Mouse (Mus musculus): Measurements from ENCODE around the gene I830077J02Rik.

Gene I830077J02Rik

GRCm38 (mm10) chr3:105892572-105893495, 39.6 kb downstream of the I830077J02Rik start:
- no peak for DNase-seq

- DNase-seq: no peak
Measured at GRCm38 (mm10) chr3:105891760-105892571, 40.5 kb downstream of the I830077J02Rik start.

GRCm38 (mm10) chr3:105891141-105891540, 41.3 kb downstream of the I830077J02Rik start:
- no peak for DNase-seq

DNA sequence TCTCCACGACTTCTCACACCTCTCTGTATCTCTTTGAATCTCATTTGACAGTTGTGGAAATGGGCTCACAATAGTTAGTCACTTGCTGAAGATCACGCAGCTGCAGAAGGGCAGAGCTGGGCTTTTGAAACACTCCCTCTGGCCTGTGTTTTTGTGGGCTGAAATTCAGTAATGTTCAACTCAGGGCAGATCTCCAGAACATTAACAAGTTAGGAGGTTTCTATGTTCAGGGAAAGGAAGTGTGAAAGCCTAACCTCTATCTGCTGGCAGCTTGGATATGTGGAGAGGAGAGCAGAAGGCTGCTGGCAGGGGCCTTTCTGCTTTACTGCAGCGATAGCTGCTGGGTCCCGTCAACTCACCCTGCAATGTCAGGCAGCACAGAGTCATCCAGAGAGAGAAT, 42.2 kb downstream of the I830077J02Rik start:
- DNase-seq: no peak

- DNase-seq: no peak
Measured at GRCm38 (mm10) chr3:105888961-105889360, 43.5 kb downstream of the I830077J02Rik start.

GRCm38 (mm10) chr3:105883111-105883510, 49.4 kb downstream of the I830077J02Rik start:
- DNase-seq: no peak

GRCm38 (mm10) chr3:105882105-105882504, 50.4 kb downstream of the I830077J02Rik start:
- DNase-seq: no peak

- no peak for DNase-seq
Measured at GRCm38 (mm10) chr3:105880419-105880818, 52.0 kb downstream of the I830077J02Rik start.

- no peak for DNase-seq
Measured at GRCm38 (mm10) chr3:105878751-105879150, 53.7 kb downstream of the I830077J02Rik start.

GRCm38 (mm10) chr3:105877919-105878318, 54.5 kb downstream of the I830077J02Rik start:
- no peak for DNase-seq

DNA sequence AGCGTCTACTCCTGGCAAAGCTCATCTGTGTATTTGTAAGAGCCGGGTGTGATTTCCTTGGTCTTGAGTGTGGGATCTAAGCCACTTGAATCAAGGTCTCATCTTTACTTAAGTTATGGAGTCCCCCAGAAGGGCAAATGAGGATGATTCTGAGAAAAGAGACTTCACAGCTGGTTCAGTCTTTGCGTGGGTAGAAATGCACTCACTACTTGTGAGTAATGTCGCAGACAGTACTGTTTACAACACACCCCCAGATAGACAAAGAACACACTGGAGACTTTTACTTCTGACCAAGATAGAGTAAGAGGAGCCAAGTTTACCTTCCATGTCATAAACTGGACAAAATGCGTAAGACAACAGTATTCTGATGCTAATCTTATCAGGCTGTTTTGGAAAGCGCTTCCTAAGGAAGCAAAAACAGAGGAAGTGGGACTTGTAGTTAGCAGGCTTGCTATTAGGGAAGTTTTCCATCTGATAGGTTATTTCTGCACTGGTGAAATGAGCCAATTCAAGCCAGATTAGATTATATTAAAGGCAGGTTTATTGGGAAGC, 55.1 kb downstream of the I830077J02Rik start:
- peak; percentile 30 for DNase-seq

GRCm38 (mm10) chr3:105876022-105876421, 56.4 kb downstream of the I830077J02Rik start:
- no peak for DNase-seq
